Mouse (Mus musculus): ENCODE measurements around the gene Cyp4v3. TPM values are rescaled to one million over a fixed set of nuclear protein-coding genes. Genes with fewer than 3 reads are reported as not detected.

The Cyp4v3 gene
- polyA plus RNA-seq, 1 experiment, result 0.63 TPM

GRCm38 (mm10) chr8:45255040-45255439 is 78.0 kb downstream of the Cyp4v3 start:
- Histone ChIP-seq H3K27me3 (ENCODE audit: control insufficient read depth, insufficient read depth, low read length, poor library complexity, severe bottlenecking) (no peaks in the 10 kb centered on the region; the same call in 1 of the 2 replicates), H3K36me3 (ENCODE audit: control insufficient read depth, insufficient read depth, low read length, poor library complexity, severe bottlenecking) (no peaks in the 10 kb centered on the region), H3K4me1 (ENCODE audit: control insufficient read depth, insufficient read depth, low read length) (no peaks in the 10 kb centered on the region), H3K27ac (ENCODE audit: insufficient read depth, low read length) (no peak overlapping the region), H3K9ac (ENCODE audit: low read depth, poor library complexity, severe bottlenecking) (no peak overlapping the region), H3K4me3 (ENCODE audit: low read depth, low read length) (no peak overlapping the region), H3K9me3 (replicated peaks; ENCODE audit: control insufficient read depth, insufficient read depth, low read length, poor library complexity, severe bottlenecking) (no peaks in the 10 kb centered on the region)
- TF ChIP-seq POLR2A (IDR thresholded peaks at IDR 0.05; ENCODE audit: insufficient read depth, low read length) (no peak), EP300 (IDR thresholded peaks at IDR 0.05; ENCODE audit: insufficient read depth, low read depth, low read length) (no peak), CTCF (IDR thresholded peaks at IDR 0.05; ENCODE audit: low read depth, low read length) (no peak)

Other genes starting within 250 kb of the Cyp4v3 start
- gene F11, start 71.2 kb downstream of the Cyp4v3 start, polyA plus RNA-seq (2011; ENCODE audit: insufficient read depth, insufficient read length, low read depth, missing spikeins), result not detected in 2 replicates
- 0.12 TPM in 1 of 2 replicates, not detected in the other for gene Klkb1, start 38.4 kb downstream of the Cyp4v3 start, polyA plus RNA-seq (2011; ENCODE audit: insufficient read depth, insufficient read length, low read depth, missing spikeins)
- gene Gm45753, start 24.8 kb downstream of the Cyp4v3 start, polyA plus RNA-seq (2011; ENCODE audit: insufficient read depth, insufficient read length, low read depth, missing spikeins), result not detected in 2 replicates
- 1.7 and 2.0 TPM in 2 replicates for gene Fam149a, start 49.1 kb upstream of the Cyp4v3 start, polyA plus RNA-seq (2011; ENCODE audit: insufficient read depth, insufficient read length, low read depth, missing spikeins)
- gene Tlr3, start 77.9 kb upstream of the Cyp4v3 start, polyA plus RNA-seq (2011; ENCODE audit: insufficient read depth, insufficient read length, low read depth, missing spikeins), result 0.53 and 2.0 TPM in 2 replicates
- gene Sorbs2, start 174.6 kb upstream of the Cyp4v3 start, polyA plus RNA-seq (2011; ENCODE audit: insufficient read depth, insufficient read length, low read depth, missing spikeins), result 2.8 and 3.5 TPM in 2 replicates